Mouse (Mus musculus) liver, embryonic 14.5 days (tissue): ENCODE results near the gene Rassf4. TPM values are rescaled to one million over a fixed set of nuclear protein-coding genes. Genes with fewer than 3 reads are reported as not detected.
A peak's percentile ranks its signal among the peaks of the same experiment; 100 is the strongest.

Source experiments
- ATAC-seq: fragments of 200-750 bp; cut with Nextera tagmentation; 2 replicates; pipeline ENCODE4 v1.8.0; 2017; ENCODE audit warnings: moderate number of reproducible peaks, mild to moderate bottlenecking, moderate library complexity; ENCODE audit not compliant: insufficient read depth
- DNase-seq, 3 experiments: peaks; one replicate each; pipeline ENCODE4 v3.0.0-alpha.2; 2012 to 2013; ENCODE audit warnings: low read depth in 3 of 3, low spot score in 3 of 3
- H3K27ac ChIP-seq: fragments of 300-500 bp; sonication (generic); 2 replicates; pipeline ENCODE4 v1.5.1; 2014; ENCODE audit warnings: moderate library complexity, mild to moderate bottlenecking, control low read depth, inconsistent platforms
- H3K27me3 ChIP-seq: fragments of 300-500 bp; sonication (generic); 2 replicates; pipeline ENCODE4 v1.6.1; 2014; ENCODE audit warnings: mild to moderate bottlenecking, low read length, moderate library complexity; ENCODE audit not compliant: control insufficient read depth, insufficient read depth
- H3K36me3 ChIP-seq: fragments of 300-500 bp; sonication (generic); replicated peaks from 2 replicates; pipeline ENCODE4 v1.6.1; 2014; ENCODE audit warnings: low read depth; ENCODE audit not compliant: control insufficient read depth, insufficient read depth
- H3K4me1 ChIP-seq, 2 experiments: fragments of 200-500 bp in 1 of 2; fragments of 300-500 bp in 1 of 2; sonication (generic) in 1 of 2; replicated peaks; 2 replicates each; pipeline ENCODE4 v1.6.1; 2012 to 2014; ENCODE audit warnings: antibody characterized with exemption in 1 of 2, inconsistent platforms in 1 of 2, low read length in 1 of 2; ENCODE audit not compliant: control insufficient read depth in 2 of 2, insufficient read depth in 2 of 2
- H3K4me2 ChIP-seq: fragments of 300-500 bp; sonication (generic); 2 replicates; pipeline ENCODE4 v1.6.1; 2014; ENCODE audit warnings: low read depth, mild to moderate bottlenecking, control low read depth, moderate library complexity
- H3K4me3 ChIP-seq, 2 experiments: fragments of 200-500 bp in 1 of 2; fragments of 300-500 bp in 1 of 2; sonication (generic) in 1 of 2; 2 replicates each; pipeline ENCODE4 v1.5.1; 2012 to 2014; ENCODE audit warnings: low read depth in 2 of 2, low read length in 2 of 2, mild to moderate bottlenecking in 2 of 2, control low read depth in 1 of 2, inconsistent platforms in 1 of 2, moderate library complexity in 1 of 2; ENCODE audit not compliant: insufficient read depth in 1 of 2
- H3K9ac ChIP-seq: fragments of 300-500 bp; sonication (generic); replicated peaks from 2 replicates; pipeline ENCODE4 v1.6.1; 2014; ENCODE audit warnings: mild to moderate bottlenecking, control low read depth, moderate library complexity
- H3K9me3 ChIP-seq: fragments of 300-500 bp; sonication (generic); 2 replicates; pipeline ENCODE4 v1.6.1; 2016; ENCODE audit warnings: low read length, mixed read lengths; ENCODE audit not compliant: control insufficient read depth
- CTCF ChIP-seq: IDR thresholded peaks from 2 replicates; pipeline ENCODE4 v1.5.1; 2016; ENCODE audit warnings: antibody characterized with exemption, low read depth, control low read depth
- EP300 ChIP-seq: IDR thresholded peaks from 2 replicates; pipeline ENCODE4 v1.6.1; 2016; ENCODE audit warnings: antibody characterized with exemption, low read depth
- WGBS: fragments of 180-500 bp; shearing (Covaris S2); extraction: QIAGEN DNeasy Blood & Tissue Kit; methylation state at CpG from one replicate; pipeline ENCODE4 v1.1.7; 2014; ENCODE audit not compliant: insufficient replicate concordance; 5-methylcytosine and 5-hydroxymethylcytosine counted together
- polyA plus RNA-seq, 2 experiments: library from polyadenylated mRNA; depleted of rRNA in 1 of 2; stranded (reverse) in 1 of 2; unstranded in 1 of 2; fragments of >200 nt; fragmentation: Nextera tagmentation in 1 of 2; extraction: Ambion mirVana in 1 of 2; gene quantifications; 2 replicates each; pipeline versions ENCODE4 v1.2.1 to v1.2.3; 2012 to 2014

Rassf4 gene
- polyA plus RNA-seq (2012; rRNA removed), result 1.5 and 1.9 TPM in 2 replicates
- 5.7 and 6.7 TPM in 2 replicates for polyA plus RNA-seq (2014; fragmentation: Nextera tagmentation; extraction: Ambion mirVana)

DNA sequence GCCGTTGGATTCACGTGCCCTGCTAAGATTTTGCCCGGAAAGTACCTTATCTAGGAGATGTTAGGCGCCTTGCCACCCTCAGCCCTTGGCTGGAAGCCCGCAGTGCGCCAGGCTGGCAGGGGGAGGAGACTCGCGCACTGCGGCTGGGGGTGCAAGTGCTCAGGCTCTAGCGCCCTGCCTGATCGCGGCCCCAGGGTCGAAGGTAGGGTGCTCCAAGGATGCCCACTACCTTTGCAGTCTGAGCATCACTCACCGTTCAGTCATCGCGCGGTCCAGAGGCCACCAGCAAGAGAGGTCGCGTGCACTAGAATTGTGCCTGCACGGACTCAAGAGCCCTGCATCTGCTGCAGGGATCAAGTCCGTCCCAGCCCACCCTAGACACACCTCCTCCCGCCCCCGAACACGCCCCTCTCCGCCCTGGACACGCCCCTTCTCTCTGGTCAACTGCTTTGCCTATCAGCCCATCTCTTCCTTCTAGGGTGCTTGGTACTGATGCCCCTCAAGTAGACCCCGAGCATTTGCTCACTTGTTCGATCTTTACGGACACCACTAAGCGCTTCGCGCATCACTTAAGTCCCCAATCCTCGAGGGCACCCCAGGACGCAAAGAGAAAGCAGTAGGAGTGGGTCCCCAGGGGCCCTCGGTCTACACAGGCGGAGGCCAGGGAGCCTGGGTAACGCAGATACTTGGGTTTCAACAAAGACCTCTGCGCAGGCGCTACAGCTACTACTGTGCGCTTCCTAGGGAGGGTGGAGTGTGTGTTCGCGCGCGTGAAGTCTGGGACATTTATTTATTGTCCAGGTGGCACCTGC, at the start of gene Rassf4:
Rassf4 (minus strand) TSS at position 482 of the 812 bp plus-strand sequence.
- DNase-seq, result peak in 2 of 3 experiments; percentile 42 to 45
- TF ChIP-seq CTCF (no peak), EP300 (no peak)
- H3K27ac ChIP-seq, result no peak within 1 kb of the TSS
- no peak within 1 kb of the TSS for H3K9ac ChIP-seq
- H3K4me2 ChIP-seq, result peak within 1 kb of the TSS; percentile 71
- ATAC-seq, result peak; percentile 91
- H3K9me3 ChIP-seq, result no peaks in the 10 kb centered on the region
- H3K4me1 ChIP-seq, result peaks cover 0 to 18% of the 10 kb centered on the region in 2 experiments; a peak in 2 of 4 replicates
- no peaks in the 10 kb centered on the region for H3K36me3 ChIP-seq
- peak within 1 kb of the TSS; percentile 48 to 53 for H3K4me3 ChIP-seq
- under 1% methylated on average over 44 of the region's 44 CpGs for WGBS
- no peaks in the 10 kb centered on the region for H3K27me3 ChIP-seq

GRCm38 (mm10) chr6:116718920-116719319, 45.2 kb upstream of the Rassf4 start:
- Histone ChIP-seq H3K4me3 (no peak overlapping the region), H3K4me1 (no peaks in the 10 kb centered on the region), H3K9ac (no peak overlapping the region), H3K27me3 (no peaks in the 10 kb centered on the region), H3K27ac (no peak overlapping the region), H3K4me2 (no peak overlapping the region), H3K36me3 (no peaks in the 10 kb centered on the region), H3K9me3 (no peaks in the 10 kb centered on the region)
- ATAC-seq (no peak), DNase-seq (no peak)
- 38% methylated on average over 4 of the region's 4 CpGs for WGBS
- TF ChIP-seq EP300, result no peak
- no peak for TF ChIP-seq CTCF

DNA sequence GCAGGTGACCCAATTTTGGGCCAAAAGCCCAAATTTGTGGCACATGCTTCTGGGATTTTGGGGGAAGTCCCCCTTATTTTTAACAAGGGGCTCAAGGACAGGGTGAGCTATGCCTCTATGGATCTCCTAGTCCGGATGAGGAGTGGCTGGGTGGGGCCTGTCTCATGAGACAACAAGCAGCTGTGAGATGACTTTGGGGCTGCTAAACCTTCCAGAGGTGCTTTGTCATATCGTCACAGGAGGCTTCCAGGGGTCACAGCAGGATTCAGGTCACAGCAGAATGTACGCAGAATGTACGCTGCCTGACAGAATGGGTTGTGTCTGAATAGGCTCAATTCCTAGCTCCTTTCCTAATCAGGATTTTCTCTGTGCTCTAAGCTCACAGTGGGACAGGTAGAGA, 44.6 kb upstream of the Rassf4 start:
- DNase-seq, result no peak
- Histone ChIP-seq H3K36me3 (no peaks in the 10 kb centered on the region), H3K4me2 (no peak overlapping the region)

GRCm38 (mm10) chr6:116717851-116718250, 44.1 kb upstream of the Rassf4 start:
- Histone ChIP-seq H3K36me3 (no peaks in the 10 kb centered on the region), H3K9ac (no peak overlapping the region), H3K4me1 (no peaks in the 10 kb centered on the region), H3K4me2 (no peak overlapping the region), H3K27me3 (no peaks in the 10 kb centered on the region), H3K4me3 (no peak overlapping the region), H3K27ac (no peak overlapping the region), H3K9me3 (no peaks in the 10 kb centered on the region)
- ATAC-seq (no peak), DNase-seq (no peak)
- TF ChIP-seq CTCF, result no peak
- TF ChIP-seq EP300, result no peak
- WGBS, result 60% methylated on average over 7 of the region's 7 CpGs

More for the DNA sequence above, 44.6 kb upstream of the Rassf4 start:
- Histone ChIP-seq H3K4me3 (no peak overlapping the region), H3K9ac (no peak overlapping the region), H3K9me3 (no peaks in the 10 kb centered on the region), H3K4me1 (no peaks in the 10 kb centered on the region), H3K27me3 (no peaks in the 10 kb centered on the region), H3K27ac (no peak overlapping the region)
- 74% methylated on average over 4 of the region's 4 CpGs for WGBS
- ATAC-seq, result no peak
- TF ChIP-seq EP300 (no peak), CTCF (no peak)

DNA sequence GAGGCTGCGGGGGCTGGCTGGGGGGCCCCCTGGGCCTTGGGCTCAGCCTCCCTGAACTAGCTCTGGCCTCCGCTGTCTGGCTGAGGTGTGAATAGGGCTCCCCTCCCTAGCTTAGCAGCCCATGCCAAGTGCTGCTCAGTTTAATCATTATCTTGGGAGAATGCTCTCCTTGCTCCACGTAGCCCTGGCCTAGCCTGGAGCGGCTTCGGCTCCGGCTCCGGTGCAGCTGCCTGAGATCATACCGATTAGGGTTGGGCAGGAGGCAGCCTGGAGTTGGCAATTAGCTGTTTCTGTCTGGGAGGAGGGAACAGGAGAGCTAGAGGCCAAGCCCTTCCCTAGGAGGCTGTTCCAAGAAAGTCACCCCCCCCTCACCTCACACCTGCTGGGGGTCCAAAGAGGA, 42.9 kb upstream of the Rassf4 start, which contains the start of gene Tmem72:
Tmem72 (minus strand) TSS at position 248 of the 400 bp plus-strand sequence.
- WGBS, result 71% methylated on average over 8 of the region's 8 CpGs
- H3K4me2 ChIP-seq, result no peak within 1 kb of the TSS
- DNase-seq (no peak), ATAC-seq (no peak)
- TF ChIP-seq CTCF (no peak), EP300 (no peak)
- H3K27me3 ChIP-seq, result no peaks in the 10 kb centered on the region
- no peaks in the 10 kb centered on the region for H3K9me3 ChIP-seq
- H3K27ac ChIP-seq, result no peak within 1 kb of the TSS
- no peaks in the 10 kb centered on the region for H3K4me1 ChIP-seq
- no peak within 1 kb of the TSS for H3K9ac ChIP-seq
- H3K36me3 ChIP-seq, result no peaks in the 10 kb centered on the region
- no peak within 1 kb of the TSS for H3K4me3 ChIP-seq
